Mouse (Mus musculus): ENCODE data around the gene Patz1. TPM values are rescaled to one million over a fixed set of nuclear protein-coding genes. Genes with fewer than 3 reads are reported as not detected.

Patz1 gene
- polyA plus RNA-seq, 1 experiment, result 1.8 TPM

- TF ChIP-seq TAL1 (IDR thresholded peaks at IDR 0.05; ENCODE audit: low read length) (no peak), GATA1 (IDR thresholded peaks at IDR 0.05; ENCODE audit: low read length) (no peak)
- H3K4me1 ChIP-seq (ENCODE audit: control insufficient read depth), result peaks cover 20% of the 10 kb centered on the region
- H3K27me3 ChIP-seq (ENCODE audit: control insufficient read depth), result no peaks in the 10 kb centered on the region
- H3K4me3 ChIP-seq (replicated peaks), result no peak overlapping the region
- peaks cover 96% of the 10 kb centered on the region for H3K36me3 ChIP-seq (ENCODE audit: control insufficient read depth)
- H3K9me3 ChIP-seq (ENCODE audit: control insufficient read depth, low read length), result no peaks in the 10 kb centered on the region
These were observed 10.1 kb downstream of the Patz1 start for GRCm38 (mm10) chr11:3298813-3299185.

- Histone ChIP-seq H3K4me3 (replicated peaks) (no peak overlapping the region), H3K4me1 (ENCODE audit: control insufficient read depth) (peaks cover 2% of the 10 kb centered on the region), H3K9me3 (ENCODE audit: control insufficient read depth, low read length) (no peaks in the 10 kb centered on the region), H3K27me3 (ENCODE audit: control insufficient read depth) (no peaks in the 10 kb centered on the region), H3K36me3 (ENCODE audit: control insufficient read depth) (peaks cover 95% of the 10 kb centered on the region)
- no peak for TF ChIP-seq TAL1 (IDR thresholded peaks at IDR 0.05; ENCODE audit: low read length)
- no peak for TF ChIP-seq GATA1 (IDR thresholded peaks at IDR 0.05; ENCODE audit: low read length)
These were observed 12.4 kb downstream of the Patz1 start for GRCm38 (mm10) chr11:3301075-3301474.

GRCm38 (mm10) chr11:3302385-3302784 lies 13.7 kb downstream of the Patz1 start:
- no peaks in the 10 kb centered on the region for H3K27me3 ChIP-seq (ENCODE audit: control insufficient read depth)
- no peak overlapping the region for H3K4me3 ChIP-seq (replicated peaks)
- no peaks in the 10 kb centered on the region; the same call in 1 of the 2 replicates for H3K4me1 ChIP-seq (ENCODE audit: control insufficient read depth)
- no peaks in the 10 kb centered on the region for H3K9me3 ChIP-seq (ENCODE audit: control insufficient read depth, low read length)
- H3K36me3 ChIP-seq (ENCODE audit: control insufficient read depth), result peaks cover 95% of the 10 kb centered on the region
- no peak for TF ChIP-seq GATA1 (IDR thresholded peaks at IDR 0.05; ENCODE audit: low read length)
- no peak for TF ChIP-seq TAL1 (IDR thresholded peaks at IDR 0.05; ENCODE audit: low read length)

- Histone ChIP-seq H3K4me1 (ENCODE audit: control insufficient read depth) (no peaks in the 10 kb centered on the region), H3K4me3 (replicated peaks) (no peak overlapping the region), H3K36me3 (ENCODE audit: control insufficient read depth) (peaks cover 95% of the 10 kb centered on the region), H3K27me3 (ENCODE audit: control insufficient read depth) (no peaks in the 10 kb centered on the region), H3K9me3 (ENCODE audit: control insufficient read depth, low read length) (no peaks in the 10 kb centered on the region)
- TF ChIP-seq TAL1 (IDR thresholded peaks at IDR 0.05; ENCODE audit: low read length) (no peak), GATA1 (IDR thresholded peaks at IDR 0.05; ENCODE audit: low read length) (no peak)
These were observed 14.1 kb downstream of the Patz1 start for GRCm38 (mm10) chr11:3302792-3303191.

- no peak overlapping the region for H3K4me3 ChIP-seq (replicated peaks)
These were observed 17.1 kb downstream of the Patz1 start for GRCm38 (mm10) chr11:3305821-3306220.

GRCm38 (mm10) chr11:3307875-3308274 lies 19.2 kb downstream of the Patz1 start:
- TF ChIP-seq TAL1 (IDR thresholded peaks at IDR 0.05; ENCODE audit: low read length), result no peak
- no peaks in the 10 kb centered on the region for H3K9me3 ChIP-seq (ENCODE audit: control insufficient read depth, low read length)
- no peak overlapping the region for H3K4me3 ChIP-seq (replicated peaks)
- peaks cover 13% of the 10 kb centered on the region for H3K4me1 ChIP-seq (ENCODE audit: control insufficient read depth)
- no peaks in the 10 kb centered on the region for H3K27me3 ChIP-seq (ENCODE audit: control insufficient read depth)
- H3K36me3 ChIP-seq (ENCODE audit: control insufficient read depth), result peaks cover 91% of the 10 kb centered on the region

More at GRCm38 (mm10) chr11:3305821-3306220, 17.1 kb downstream of the Patz1 start:
- TF ChIP-seq GATA1 (IDR thresholded peaks at IDR 0.05; ENCODE audit: low read length) (no peak), TAL1 (IDR thresholded peaks at IDR 0.05; ENCODE audit: low read length) (no peak)
- Histone ChIP-seq H3K27me3 (ENCODE audit: control insufficient read depth) (no peaks in the 10 kb centered on the region), H3K4me1 (ENCODE audit: control insufficient read depth) (peaks cover 2% of the 10 kb centered on the region), H3K9me3 (ENCODE audit: control insufficient read depth, low read length) (no peaks in the 10 kb centered on the region), H3K36me3 (ENCODE audit: control insufficient read depth) (peaks cover 96% of the 10 kb centered on the region)

- no peak for TF ChIP-seq GATA1 (IDR thresholded peaks at IDR 0.05; ENCODE audit: low read length)
- TF ChIP-seq TAL1 (IDR thresholded peaks at IDR 0.05; ENCODE audit: low read length), result no peak
- no peaks in the 10 kb centered on the region for H3K9me3 ChIP-seq (ENCODE audit: control insufficient read depth, low read length)
- H3K36me3 ChIP-seq (ENCODE audit: control insufficient read depth), result peaks cover 78% of the 10 kb centered on the region
- H3K4me1 ChIP-seq (ENCODE audit: control insufficient read depth), result peaks cover 27% of the 10 kb centered on the region
- H3K27me3 ChIP-seq (ENCODE audit: control insufficient read depth), result no peaks in the 10 kb centered on the region
- H3K4me3 ChIP-seq (replicated peaks), result no peak overlapping the region
These were observed 21.2 kb downstream of the Patz1 start for GRCm38 (mm10) chr11:3309884-3310283.

- no peak overlapping the region for H3K4me3 ChIP-seq (replicated peaks)
These were observed 22.3 kb downstream of the Patz1 start for GRCm38 (mm10) chr11:3310789-3311585.

GRCm38 (mm10) chr11:3311586-3312347 lies 23.1 kb downstream of the Patz1 start:
- H3K36me3 ChIP-seq (ENCODE audit: control insufficient read depth), result peaks cover 59% of the 10 kb centered on the region
- H3K4me3 ChIP-seq (replicated peaks), result no peak overlapping the region
- no peaks in the 10 kb centered on the region for H3K27me3 ChIP-seq (ENCODE audit: control insufficient read depth)
- H3K9me3 ChIP-seq (ENCODE audit: control insufficient read depth, low read length), result no peaks in the 10 kb centered on the region
- H3K4me1 ChIP-seq (ENCODE audit: control insufficient read depth), result peaks cover 27% of the 10 kb centered on the region
- TF ChIP-seq GATA1 (IDR thresholded peaks at IDR 0.05; ENCODE audit: low read length) (no peak), TAL1 (IDR thresholded peaks at IDR 0.05; ENCODE audit: low read length) (no peak)

More at GRCm38 (mm10) chr11:3310789-3311585, 22.3 kb downstream of the Patz1 start:
- Histone ChIP-seq H3K36me3 (ENCODE audit: control insufficient read depth) (peaks cover 67% of the 10 kb centered on the region), H3K27me3 (ENCODE audit: control insufficient read depth) (no peaks in the 10 kb centered on the region), H3K4me1 (ENCODE audit: control insufficient read depth) (peaks cover 27% of the 10 kb centered on the region), H3K9me3 (ENCODE audit: control insufficient read depth, low read length) (no peaks in the 10 kb centered on the region)
- TF ChIP-seq GATA1 (IDR thresholded peaks at IDR 0.05; ENCODE audit: low read length) (no peak), TAL1 (IDR thresholded peaks at IDR 0.05; ENCODE audit: low read length) (no peak)
